Mouse (Mus musculus) adrenal gland, postnatal 10 days (tissue): ENCODE data around the gene Epx. TPM values are rescaled to one million over a fixed set of nuclear protein-coding genes. Genes with fewer than 3 reads are reported as not detected.
A peak's percentile ranks its signal among the peaks of the same experiment; 100 is the strongest.

ENCODE experiments used
- DNase-seq: peaks from one replicate; pipeline ENCODE4 v3.0.0; 2021; ENCODE audit warnings: mixed read lengths
- total RNA-seq, 2 experiments: library from RNA; stranded (reverse); gene quantifications; 2 replicates each; pipeline ENCODE4 v1.2.3; 2021

Gene Epx
- total RNA-seq, 2 experiments from 2014 or later: 0.87 to 1.5 TPM

DNA sequence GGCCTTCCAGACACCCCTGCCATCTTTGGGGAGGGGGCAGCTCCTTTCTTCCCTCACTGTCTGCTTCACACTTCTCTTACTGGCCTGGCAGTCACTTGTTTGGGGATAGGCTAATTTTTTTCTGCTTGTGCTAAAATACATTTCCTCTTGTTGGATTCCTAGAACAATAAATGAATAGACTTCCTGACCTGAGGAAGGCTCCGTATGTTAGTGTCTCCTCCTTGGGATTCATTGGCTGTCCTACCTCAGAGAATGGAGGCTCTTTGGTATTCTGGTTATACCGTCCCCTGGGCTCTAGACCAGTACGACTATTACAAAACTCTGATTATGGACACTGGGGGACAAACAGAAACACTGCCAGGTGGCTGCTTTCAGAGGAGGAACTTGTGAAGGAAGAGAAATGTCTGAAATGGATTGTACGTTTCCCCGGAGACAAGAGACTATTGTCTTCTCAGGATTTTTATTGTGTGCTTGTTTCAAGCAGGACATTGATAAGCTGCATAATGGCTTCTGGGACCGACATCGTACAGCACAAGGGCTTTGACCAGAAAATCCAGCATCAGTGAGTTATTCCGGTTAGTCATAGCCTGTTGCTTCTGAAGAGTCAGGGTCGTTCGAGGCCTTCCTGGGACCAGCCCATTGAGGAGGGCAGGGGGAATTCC, 47.0 kb downstream of the Epx start, which contains the start of gene Lpo:
Gene Lpo, minus strand, starts transcription at position 51 of the 662 bp plus-strand sequence.
- DNase-seq: no peak

DNA sequence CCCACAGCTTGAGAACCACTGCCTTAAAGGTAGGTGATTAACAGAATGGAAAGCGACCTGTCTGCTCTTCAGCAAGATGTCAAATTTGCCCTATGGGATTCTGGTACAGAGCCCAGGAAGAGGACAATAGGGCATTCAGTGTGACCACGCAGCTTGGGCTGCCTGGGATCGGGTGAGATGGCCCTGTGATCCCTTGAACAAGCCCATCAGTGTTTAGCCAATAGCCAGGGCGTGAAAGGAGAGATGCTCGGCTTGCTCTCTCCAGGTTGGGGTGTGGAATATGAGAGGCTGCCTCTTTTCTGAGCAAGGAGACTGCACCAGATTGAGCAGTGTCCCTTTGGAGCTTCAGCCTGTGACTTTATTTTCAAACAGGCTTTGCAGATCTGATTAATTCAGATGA, 53.8 kb downstream of the Epx start:
- DNase-seq: no peak

DNA sequence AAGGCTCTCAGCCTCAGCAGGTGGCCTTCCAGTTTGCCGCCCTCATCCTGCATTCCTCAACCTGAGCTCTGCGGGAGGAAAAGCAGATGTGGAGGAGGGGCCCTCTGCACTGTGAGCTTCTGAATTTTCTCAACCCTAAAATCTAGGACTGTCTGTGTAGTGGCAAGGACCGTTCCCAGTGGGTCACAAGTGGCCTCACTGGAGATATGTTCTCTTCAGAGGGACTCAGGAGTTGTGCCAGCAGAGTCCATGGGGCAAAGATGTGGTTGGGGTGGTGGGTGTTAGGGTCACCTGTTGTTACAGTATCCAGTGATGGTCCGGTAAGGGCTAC, 57.9 kb downstream of the Epx start:
- DNase-seq: no peak

DNA sequence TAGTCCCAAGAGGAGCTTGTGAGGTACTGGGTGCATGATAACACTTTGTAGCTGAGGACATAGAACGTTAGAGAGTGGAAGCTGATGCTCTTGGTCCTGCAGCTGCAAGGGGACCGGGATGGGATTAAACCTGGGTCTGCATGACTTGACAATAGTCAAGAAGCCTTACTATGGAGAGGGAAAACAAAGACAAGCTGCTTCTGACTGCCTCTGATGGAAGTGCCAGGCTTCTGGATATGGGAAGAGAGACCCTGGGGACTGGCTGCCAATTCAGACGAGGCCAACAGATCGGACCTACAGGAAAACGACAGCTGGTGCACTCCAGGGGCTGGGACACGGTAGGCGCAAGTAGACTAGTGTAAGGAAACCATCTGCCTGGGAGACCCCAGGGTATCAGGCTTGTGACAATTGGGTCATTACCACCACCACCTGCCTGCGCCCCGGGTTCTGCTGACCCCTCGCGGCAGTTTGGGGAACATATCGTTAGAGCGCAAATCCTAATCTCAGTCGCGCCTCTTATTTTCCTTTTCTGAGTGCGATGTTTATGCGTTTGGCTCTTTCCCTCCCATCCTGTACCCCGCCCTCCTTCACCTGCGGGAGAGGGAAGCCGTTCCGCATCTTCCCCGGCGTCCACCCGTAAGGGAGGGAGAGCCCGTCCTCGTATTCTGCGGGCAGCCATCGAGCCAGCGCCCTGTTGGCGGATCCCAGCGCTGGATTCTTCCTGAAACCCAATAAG, 58.5 kb downstream of the Epx start:
- DNase-seq: peak; percentile 55

DNA sequence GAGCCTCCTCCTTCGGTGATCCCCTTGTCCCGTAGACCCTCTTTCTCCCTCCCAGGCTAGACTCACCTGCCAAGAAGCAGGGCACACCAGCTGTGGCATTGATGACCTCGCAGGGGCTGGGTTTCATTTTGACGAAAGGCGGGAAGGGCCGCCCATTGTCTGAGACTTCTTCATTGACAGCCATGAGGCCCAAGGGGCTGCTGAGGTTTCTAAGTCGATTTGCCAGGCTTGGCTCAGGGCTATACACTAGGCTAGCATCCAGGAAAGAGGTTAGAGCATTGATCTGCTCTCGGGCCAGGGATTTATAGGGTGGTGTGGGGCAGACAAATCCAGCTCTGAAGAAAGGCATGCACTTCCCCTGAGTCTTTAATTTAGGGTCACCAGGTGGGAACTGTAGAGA, 60.5 kb downstream of the Epx start:
- DNase-seq: no peak

Other genes with a start within 250 kb of the Epx start
- 1 to 10 TPM; 2.8 to 3.4 TPM for gene Rnf43, start 212.8 kb downstream of the Epx start, total RNA-seq
- 10 to 100 TPM; 67.8 to 77.6 TPM for gene Supt4a, start 138.0 kb downstream of the Epx start, total RNA-seq
- 1 to 10 TPM; 1.8 to 4.2 TPM for gene Tspoap1, start 115.0 kb downstream of the Epx start, total RNA-seq
- 1 to 10 TPM; 4.8 to 6.2 TPM for gene Mpo, start 82.0 kb downstream of the Epx start, total RNA-seq
- gene Lpo, start 47.2 kb downstream of the Epx start, total RNA-seq: not detected
- gene Mks1, start 22.3 kb downstream of the Epx start, total RNA-seq: 10 to 100 TPM in 1 of 2 experiments, 1 to 10 TPM in 1; 9.1 to 12.8 TPM
- gene Olfr462, start 16.7 kb upstream of the Epx start, total RNA-seq: not detected
- gene Olfr463, start 21.9 kb upstream of the Epx start, total RNA-seq: not detected
- not detected for gene Olfr464, start 45.4 kb upstream of the Epx start, total RNA-seq
- 100 to 1,000 TPM; 124 to 136 TPM for gene Dynll2, start 112.0 kb upstream of the Epx start, total RNA-seq
- gene Srsf1, start 171.8 kb upstream of the Epx start, total RNA-seq: 100 to 1,000 TPM; 198 to 256 TPM
- 10 to 100 TPM; 37.8 to 41.3 TPM for gene Vezf1, start 192.7 kb upstream of the Epx start, total RNA-seq
- 10 to 100 TPM; 32.4 to 43.1 TPM for gene Cuedc1, start 222.5 kb upstream of the Epx start, total RNA-seq